Comparison of ENCODE assay signal across 9 mouse cellular contexts in the genomic region with DNA sequence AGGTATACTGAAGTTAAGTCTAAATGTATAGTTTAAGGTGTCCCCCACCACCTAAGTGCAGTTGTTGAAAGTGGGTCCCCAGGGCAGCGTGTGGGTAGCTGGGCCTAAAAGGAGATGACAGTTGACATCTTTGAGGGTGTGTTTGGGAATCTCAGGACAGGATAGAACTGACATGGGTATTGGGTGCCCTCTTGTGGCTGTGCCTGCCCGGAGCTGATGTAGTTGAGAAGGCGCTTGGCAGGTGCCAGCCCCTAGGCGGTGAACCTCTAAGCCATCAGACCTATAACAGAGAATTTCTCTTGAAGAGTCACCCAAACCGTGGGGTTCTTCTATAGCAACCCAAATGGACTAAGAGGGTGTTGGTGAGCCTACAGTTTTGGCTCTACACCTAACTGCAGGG. TPM values are rescaled to one million over a fixed set of nuclear protein-coding genes. Genes with fewer than 3 reads are reported as not detected.
DNase-seq lines count a peak whose midpoint lies in the region; ATAC-seq and TF ChIP-seq lines count a peak whose summit lies in the region.
"Had no signal": no experiment of that assay in that cellular context is flagged by ENCODE, and none has a peak within 500 bp of the region (broad histone marks: within the 10 kb centered on the region; RNA-seq: fewer than 3 reads in every experiment).

No protein-coding gene starts in this region.

- H3K9ac ChIP-seq in ES-Bruce4 (ENCODE audit: low read depth, poor library complexity, severe bottlenecking): no peak overlapping the region
- no peak overlapping the region for H3K9ac ChIP-seq in forebrain, embryonic 14.5 days (ENCODE audit: low read length)
- H3K9ac ChIP-seq in lung, postnatal 0 days (replicated peaks; ENCODE audit: low read depth): no peak overlapping the region

- no peak overlapping the region for H3K4me2 ChIP-seq in forebrain, embryonic 14.5 days (ENCODE audit: low read length)
- H3K4me2 ChIP-seq in lung, postnatal 0 days (replicated peaks; ENCODE audit: low read depth, low read length): no peak overlapping the region

- no peaks in the 10 kb centered on the region for H3K27me3 ChIP-seq in ES-Bruce4 (ENCODE audit: control insufficient read depth, insufficient read depth, low read length, poor library complexity, severe bottlenecking)
- H3K27me3 ChIP-seq in forebrain, embryonic 14.5 days (replicated peaks; ENCODE audit: control insufficient read depth, insufficient read depth, low read length): no peaks in the 10 kb centered on the region
- no peaks in the 10 kb centered on the region for H3K27me3 ChIP-seq in lung, postnatal 0 days (replicated peaks; ENCODE audit: insufficient read depth, low read length)

- H3K4me1 ChIP-seq in ES-Bruce4 (ENCODE audit: control insufficient read depth, insufficient read depth, low read length): no peaks in the 10 kb centered on the region
- H3K4me1 ChIP-seq in forebrain, embryonic 14.5 days (ENCODE audit: control insufficient read depth, insufficient read depth, low read length): no peaks in the 10 kb centered on the region
- H3K4me1 ChIP-seq in lung, postnatal 0 days (ENCODE audit: insufficient read depth, low read depth, low read length): no peaks in the 10 kb centered on the region

- no peak overlapping the region for H3K4me3 ChIP-seq in ES-Bruce4 (ENCODE audit: low read depth, low read length)
- no peak overlapping the region for H3K4me3 ChIP-seq in forebrain, embryonic 14.5 days (ENCODE audit: low read depth, low read length)
- H3K4me3 ChIP-seq in layer of hippocampus, adult 2 months: no peak overlapping the region
- H3K4me3 ChIP-seq in lung, postnatal 0 days (ENCODE audit: low read depth, low read length): no peak overlapping the region

- H3K9me3 ChIP-seq in ES-Bruce4 (replicated peaks; ENCODE audit: control insufficient read depth, insufficient read depth, low read length, poor library complexity, severe bottlenecking): no peaks in the 10 kb centered on the region
- H3K9me3 ChIP-seq in forebrain, embryonic 14.5 days (replicated peaks; ENCODE audit: control insufficient read depth, low read length): no peaks in the 10 kb centered on the region
- H3K9me3 ChIP-seq in lung, postnatal 0 days (ENCODE audit: low read length): no peaks in the 10 kb centered on the region

- no peak overlapping the region for H3K27ac ChIP-seq in ES-Bruce4 (ENCODE audit: insufficient read depth, low read length)
- H3K27ac ChIP-seq in forebrain, embryonic 14.5 days (ENCODE audit: low read depth, low read length): no peak overlapping the region
- H3K27ac ChIP-seq in layer of hippocampus, adult 2 months: no peak overlapping the region
- no peak overlapping the region for H3K27ac ChIP-seq in lung, postnatal 0 days (ENCODE audit: low read length)

- peak; percentile 38 for DNase-seq in c-Kit-positive CD71-positive TER-119-positive erythroid progenitor cells, embryonic 14.5 days (ENCODE audit: low spot score)
- DNase-seq in forebrain, embryonic 14.5 days (ENCODE audit: low spot score): peak; percentile 89
- DNase-seq in layer of hippocampus, adult 2 months (ENCODE audit: low spot score in 2 of 2): peak; percentile 72 to 83
- DNase-seq in lung, postnatal 0 days (ENCODE audit: low spot score): peak; percentile 86
- peak; percentile 77 for DNase-seq in retina, adult 2 months (ENCODE audit: low read depth, low spot score)
- DNase-seq in thymus, postnatal 10 days (ENCODE audit: low spot score in 2 of 2): peak; percentile 46 to 73

- peak; percentile 79 for TF ChIP-seq CTCF in ES-Bruce4 (IDR thresholded peaks at IDR 0.05; ENCODE audit: low read depth, low read length)
- peak; percentile 94; the same call in 1 of the 2 replicates for TF ChIP-seq CTCF in layer of hippocampus, adult 2 months (conservative IDR thresholded peaks at IDR 0.05)
- peak; percentile 95 for TF ChIP-seq CTCF in lung, postnatal 0 days (IDR thresholded peaks at IDR 0.05)

- no peak for TF ChIP-seq POLR2A in ES-Bruce4 (IDR thresholded peaks at IDR 0.05; ENCODE audit: insufficient read depth, low read length)

- no peaks in the 10 kb centered on the region for H3K36me3 ChIP-seq in ES-Bruce4 (ENCODE audit: control insufficient read depth, insufficient read depth, low read length, poor library complexity, severe bottlenecking)
- no peaks in the 10 kb centered on the region for H3K36me3 ChIP-seq in forebrain, embryonic 14.5 days (ENCODE audit: control insufficient read depth, insufficient read depth, low read length)
- H3K36me3 ChIP-seq in lung, postnatal 0 days (ENCODE audit: insufficient read depth, low read length): no peaks in the 10 kb centered on the region

- no peak for TF ChIP-seq EP300 in ES-Bruce4 (IDR thresholded peaks at IDR 0.05; ENCODE audit: insufficient read depth, low read depth, low read length)
- no peak for TF ChIP-seq EP300 in lung, postnatal 0 days (IDR thresholded peaks at IDR 0.05)

- WGBS in forebrain, embryonic 14.5 days: 3% methylated on average over 5 of the region's 5 CpGs
- 3% methylated on average over 5 of the region's 5 CpGs for WGBS in lung, postnatal 0 days

- ATAC-seq in forebrain, embryonic 14.5 days: peak; percentile 93
- peak; percentile 86 to 90 for ATAC-seq in hematopoietic stem cell, adult 5-6 weeks (replicated peaks in 1 of 2; ENCODE audit: insufficient read depth in 1 of 2, low FRiP score in 2 of 2, low TSS enrichment in 1 of 2, low read depth in 1 of 2, poor library complexity in 2 of 2, severe bottlenecking in 2 of 2)
- peak; percentile 78 for ATAC-seq in lung, postnatal 0 days

RNA-seq across cellular contexts. Expression of gene Pbld1, which starts 6.0 kb away (rescaled TPM):
- polyA plus RNA-seq in ES-Bruce4 (2011; ENCODE audit: insufficient read depth, insufficient read length, low read depth, missing spikeins): not detected in 2 replicates
- polyA plus RNA-seq in forebrain, embryonic 14.5 days (2014; fragmentation: Nextera tagmentation; extraction: Ambion mirVana): 0.36 and 0.37 TPM in 2 replicates
- total RNA-seq in hematopoietic stem cell, adult 5-6 weeks (2017): 2.4 and 3.6 TPM in 2 replicates
- under 1 TPM; 0.15 to 0.82 TPM for total RNA-seq in layer of hippocampus, adult 2 months (2021)
- 0.70 and 0.95 TPM in 2 replicates for polyA plus RNA-seq in lung, postnatal 0 days (2015; fragmentation: Nextera tagmentation; extraction: Ambion mirVana)

RNA-seq across cellular contexts. Expression of gene Atoh7, which starts 33.5 kb away (rescaled TPM):
- polyA plus RNA-seq in ES-Bruce4 (2011; ENCODE audit: insufficient read depth, insufficient read length, low read depth, missing spikeins): not detected in 2 replicates
- 0.22 and 0.97 TPM in 2 replicates for polyA plus RNA-seq in forebrain, embryonic 14.5 days (2014; fragmentation: Nextera tagmentation; extraction: Ambion mirVana)
- total RNA-seq in hematopoietic stem cell, adult 5-6 weeks (2017): not detected in 2 replicates
- total RNA-seq in layer of hippocampus, adult 2 months (2021): 1 to 10 TPM; 1.7 to 2.0 TPM
- not detected in 2 replicates for polyA plus RNA-seq in lung, postnatal 0 days (2015; fragmentation: Nextera tagmentation; extraction: Ambion mirVana)
- total RNA-seq: gastrocnemius, postnatal 4 days had no signal

RNA-seq across cellular contexts. Expression of gene Pbld2, which starts 41.9 kb away (rescaled TPM):
- 0.79 and 1.3 TPM in 2 replicates for polyA plus RNA-seq in ES-Bruce4 (2011; ENCODE audit: insufficient read depth, insufficient read length, low read depth, missing spikeins)
- 0.85 and 1.1 TPM in 2 replicates for polyA plus RNA-seq in forebrain, embryonic 14.5 days (2014; fragmentation: Nextera tagmentation; extraction: Ambion mirVana)
- total RNA-seq in hematopoietic stem cell, adult 5-6 weeks (2017): 0.19 and 3.2 TPM in 2 replicates
- total RNA-seq in layer of hippocampus, adult 2 months (2021): 1 to 10 TPM; 1.6 to 2.2 TPM
- polyA plus RNA-seq in lung, postnatal 0 days (2015; fragmentation: Nextera tagmentation; extraction: Ambion mirVana): 16.2 and 18.4 TPM in 2 replicates

RNA-seq across cellular contexts. Expression of gene Hnrnph3, which starts 42.0 kb away (rescaled TPM):
- polyA plus RNA-seq in ES-Bruce4 (2011; ENCODE audit: insufficient read depth, insufficient read length, low read depth, missing spikeins): 121 and 135 TPM in 2 replicates
- 81.2 and 90.8 TPM in 2 replicates for polyA plus RNA-seq in forebrain, embryonic 14.5 days (2014; fragmentation: Nextera tagmentation; extraction: Ambion mirVana)
- total RNA-seq in hematopoietic stem cell, adult 5-6 weeks (2017): 77.9 and 95.4 TPM in 2 replicates
- total RNA-seq in layer of hippocampus, adult 2 months (2021): 10 to 100 TPM; 51.1 to 65.3 TPM
- 38.8 and 44.6 TPM in 2 replicates for polyA plus RNA-seq in lung, postnatal 0 days (2015; fragmentation: Nextera tagmentation; extraction: Ambion mirVana)

Comparison
In these comparisons a context has a peak if more than half of its experiments do, and no peak if none do; other contexts are left out.
1. DNase-seq: peak in every context shown above with its lines; median percentile 89 in forebrain, embryonic 14.5 days; 86 in lung, postnatal 0 days; 78 in layer of hippocampus, adult 2 months; 77 in retina, adult 2 months; 60 in thymus, postnatal 10 days; 38 in c-Kit-positive CD71-positive TER-119-positive erythroid progenitor cells, embryonic 14.5 days.